Mouse (Mus musculus) layer of hippocampus, postnatal 10 days (tissue): ENCODE data around the gene Mmab. TPM values are rescaled to one million over a fixed set of nuclear protein-coding genes. Genes with fewer than 3 reads are reported as not detected.

Source experiments
- microRNA-seq, 2 experiments: library from miRNA; unstranded; fragments of <30 nt; microRNA quantifications; one replicate each; pipeline ENCODE4 v1.2.0; 2021
- total RNA-seq, 2 experiments: library from RNA; stranded (reverse); gene quantifications; 2 replicates each; pipeline ENCODE4 v1.2.3; 2021

Mmab gene
- total RNA-seq, 2 experiments from 2014 or later = 22.0 to 24.4 TPM

Small RNAs within 50 kb of the gene (microRNA-seq; reads per million reads assigned to microRNA genes)
- gene Mir7027 = 0.22 to 0.39 reads per million in 2 experiments

Other genes starting within 250 kb of the Mmab start
- gene Foxn4, start 170.3 kb downstream of the Mmab start, total RNA-seq = not detected
- under 1 TPM; 0.62 to 0.67 TPM for gene Myo1h, start 154.9 kb downstream of the Mmab start, total RNA-seq
- 10 to 100 TPM; 45.1 to 45.9 TPM for gene Kctd10, start 63.6 kb downstream of the Mmab start, total RNA-seq
- gene Ube3b, start 63.5 kb downstream of the Mmab start, total RNA-seq = 10 to 100 TPM; 69.1 to 83.7 TPM
- 10 to 100 TPM; 52.6 to 54.6 TPM for gene Mvk, start 209 bp upstream of the Mmab start, total RNA-seq
- 1 to 10 TPM; 5.0 to 5.7 TPM for gene Fam222a, start 124.0 kb upstream of the Mmab start, total RNA-seq
- gene Trpv4, start 214.4 kb upstream of the Mmab start, total RNA-seq = 1 to 10 TPM; 1.0 to 2.4 TPM
- gene Gltp, start 246.9 kb upstream of the Mmab start, total RNA-seq = 10 to 100 TPM; 25.4 to 26.7 TPM